Mouse (Mus musculus): ENCODE data around the gene Nacc1.
"Not testable (repeated sequence)": the region's sequence is repeated elsewhere in the genome, so short reads cannot be mapped to it uniquely, and the experiment has no call there.

Nacc1 gene

GRCm38 (mm10) chr8:84698929-84699401 lies 11.3 kb upstream of the Nacc1 start:
- DNase-seq (ENCODE audit: low spot score), result no peak

DNA sequence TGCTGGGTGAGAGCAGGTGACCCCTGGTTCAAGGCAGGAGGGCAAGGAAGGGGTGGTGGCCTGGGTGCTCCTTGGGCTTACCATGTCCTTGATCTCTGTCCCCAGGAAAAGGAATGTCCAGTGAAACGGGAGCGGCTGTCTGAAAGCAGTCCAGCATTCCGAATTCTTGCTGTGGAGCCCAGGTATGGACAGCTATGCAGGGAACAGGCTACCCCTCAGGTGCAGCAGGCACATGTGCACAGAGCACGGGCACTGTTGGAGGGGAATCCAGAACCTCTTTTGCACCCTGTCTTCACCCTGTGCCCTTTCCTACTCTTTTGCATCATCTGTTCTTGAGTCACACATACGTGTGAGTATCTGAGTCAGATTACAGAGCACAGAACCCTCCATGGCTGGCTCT lies 10.6 kb upstream of the Nacc1 start:
- DNase-seq (ENCODE audit: low spot score), result no peak

DNA sequence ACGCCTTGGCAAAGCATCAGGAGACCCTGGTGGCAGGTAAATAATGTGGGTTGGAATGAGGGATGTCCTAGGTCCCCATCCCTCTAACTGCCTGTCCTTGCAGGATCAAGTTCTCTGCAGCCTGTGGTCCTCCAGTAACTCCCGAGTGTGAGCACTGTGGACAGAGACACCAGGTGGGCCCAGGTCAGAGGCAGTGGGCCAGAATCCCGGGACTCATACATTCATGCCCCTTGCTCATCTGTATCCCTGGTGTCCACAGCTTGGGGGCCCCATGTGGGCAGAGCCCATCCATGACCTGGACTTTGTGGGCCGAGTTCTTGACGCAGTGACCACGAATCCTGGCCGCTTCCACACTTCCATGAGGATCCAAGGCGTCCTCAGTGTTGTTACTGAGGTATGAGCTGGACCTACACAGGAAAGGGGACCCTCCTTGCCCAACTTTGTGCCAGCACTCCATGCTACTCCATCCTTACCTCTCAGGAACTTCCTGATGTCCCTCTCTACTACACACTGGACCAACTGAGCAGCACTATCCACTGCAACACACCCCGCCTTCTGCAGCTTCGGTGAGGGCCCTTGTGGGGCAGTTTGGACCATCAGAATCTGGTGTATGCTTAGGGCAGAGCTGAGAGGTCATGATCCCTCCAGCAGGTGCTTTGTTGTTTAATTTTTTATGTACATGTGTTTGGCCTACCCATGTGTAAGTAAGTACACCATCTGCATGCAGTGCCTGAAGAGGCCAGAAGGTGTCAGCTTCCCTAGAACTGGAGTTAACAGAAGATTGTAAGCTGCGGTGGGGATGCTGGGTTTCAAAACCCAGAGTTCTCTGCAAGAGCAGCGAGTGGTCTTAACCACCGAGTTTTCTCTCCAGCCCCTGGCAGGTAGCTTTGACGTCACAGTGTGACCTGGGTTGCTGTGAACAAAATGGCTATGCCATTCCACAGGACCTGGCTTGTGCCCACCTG lies 9.8 kb upstream of the Nacc1 start:
- peak; percentile 58 for DNase-seq (ENCODE audit: low spot score)

- DNase-seq (ENCODE audit: low spot score), result no peak
Measured at GRCm38 (mm10) chr8:84695140-84695539, 7.5 kb upstream of the Nacc1 start.

GRCm38 (mm10) chr8:84693332-84693731 lies 5.7 kb upstream of the Nacc1 start:
- no peak for DNase-seq (ENCODE audit: low spot score)

DNA sequence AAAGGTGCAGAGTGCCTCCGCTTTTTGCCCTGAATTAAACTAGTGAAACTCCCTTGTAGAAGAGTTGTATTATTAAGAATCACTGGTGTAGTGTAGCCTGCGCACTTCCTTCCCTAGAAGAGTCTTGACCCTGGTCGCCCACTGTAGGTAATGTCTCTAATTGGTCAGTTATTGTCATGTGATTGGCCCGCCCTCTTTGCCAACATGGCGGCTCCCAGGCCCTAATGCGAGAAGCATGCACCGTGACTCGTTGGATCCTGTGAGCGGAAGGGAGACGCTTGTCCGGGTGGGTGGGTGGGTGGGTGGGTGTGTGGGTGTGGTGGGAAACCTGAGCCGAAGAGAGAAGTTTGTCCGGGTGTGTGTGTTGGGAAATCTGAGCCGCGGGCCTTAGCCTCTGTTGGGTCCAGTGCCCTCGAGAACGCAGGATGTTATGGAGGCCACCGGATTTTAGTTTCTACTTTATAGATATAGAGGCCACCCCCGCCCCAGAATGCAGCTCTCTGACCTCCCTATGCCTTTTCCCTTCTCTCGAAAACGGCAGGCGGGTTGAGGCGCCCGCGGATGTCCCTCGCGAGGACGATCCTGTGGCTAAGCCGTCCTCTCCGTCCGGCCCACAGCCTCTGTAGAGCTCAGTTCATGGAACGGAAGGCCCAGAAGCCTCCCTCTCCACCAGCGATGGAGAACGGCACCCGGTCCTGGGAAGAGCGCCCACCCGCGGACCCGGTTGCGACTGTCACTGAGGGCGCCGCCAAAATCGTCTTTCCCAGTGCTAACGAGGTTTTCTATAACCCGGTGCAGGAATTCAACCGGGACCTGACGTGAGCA lies 1.6 kb upstream of the Nacc1 start:
- peak; percentile 95 for DNase-seq (ENCODE audit: low spot score)

DNA sequence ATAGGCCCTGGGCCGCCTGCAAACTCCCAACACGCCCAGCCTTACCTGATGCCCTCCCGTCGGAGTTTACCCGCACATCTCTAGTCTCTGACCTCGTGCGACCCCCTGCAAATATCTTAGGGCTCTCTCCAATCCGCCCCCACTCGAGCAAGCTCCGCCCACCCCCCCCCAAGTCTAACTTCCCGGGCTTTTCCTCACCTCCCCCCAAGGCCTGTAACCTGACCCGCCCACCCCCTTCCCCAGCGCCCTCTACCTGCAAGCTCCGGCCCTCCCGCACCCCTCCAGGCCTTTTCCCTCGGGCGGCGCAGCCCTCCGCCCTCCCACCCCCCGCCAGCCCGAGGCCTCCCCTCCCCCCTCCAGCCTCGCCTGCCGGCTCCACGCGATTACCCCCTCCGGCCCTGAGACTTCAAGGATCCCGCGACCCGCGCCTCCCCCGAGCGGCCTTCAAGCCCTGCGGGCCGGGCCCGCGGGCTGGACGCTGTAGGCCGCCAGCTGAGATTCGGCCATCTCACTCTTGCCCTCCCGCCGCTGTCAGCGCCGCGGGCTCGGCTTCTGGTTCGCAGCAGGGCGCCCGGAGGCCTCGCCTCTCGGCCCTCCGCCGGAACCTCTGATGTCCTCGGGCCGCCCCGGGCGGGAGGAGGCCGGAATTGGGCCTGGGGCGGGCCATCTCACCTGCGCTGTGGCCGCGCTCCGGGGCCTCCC lies 508 bp downstream of the Nacc1 start:
- DNase-seq (ENCODE audit: low spot score), result peak; percentile 61

- peak; percentile 46 for DNase-seq (ENCODE audit: low spot score)
Measured at GRCm38 (mm10) chr8:84686191-84687002, 1.3 kb downstream of the Nacc1 start, which contains the start of gene Trmt1. Gene Trmt1, plus strand, starts transcription at chr8:84686307.

GRCm38 (mm10) chr8:84684537-84684936 lies 3.1 kb downstream of the Nacc1 start:
- DNase-seq (ENCODE audit: low spot score), result no peak

- DNase-seq (ENCODE audit: low spot score), result no peak
Measured at GRCm38 (mm10) chr8:84682257-84682656, 5.4 kb downstream of the Nacc1 start.

DNA sequence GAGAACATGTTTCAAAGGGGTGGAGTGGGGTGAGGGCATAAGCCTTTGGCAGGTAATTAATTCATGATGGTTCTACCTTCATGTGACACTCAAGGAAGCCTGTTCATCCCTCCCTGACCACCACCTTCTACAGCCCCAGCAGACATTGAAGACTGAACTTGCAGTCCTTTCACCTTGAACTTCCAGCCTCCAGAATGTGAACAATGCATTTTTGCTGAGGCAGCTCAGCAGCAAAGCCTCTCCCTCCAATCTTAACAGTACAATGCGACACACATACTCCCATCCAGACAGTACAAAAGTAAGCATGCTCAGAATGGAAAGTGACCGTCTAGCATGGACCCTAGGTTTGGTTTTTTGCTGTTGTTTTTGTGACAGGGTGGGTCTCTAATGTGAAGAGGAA lies 6.2 kb downstream of the Nacc1 start:
- DNase-seq (ENCODE audit: low spot score), result no peak

- DNase-seq (ENCODE audit: low spot score), result no peak
Measured at GRCm38 (mm10) chr8:84677305-84677704, 10.4 kb downstream of the Nacc1 start.

GRCm38 (mm10) chr8:84670295-84671006 lies 17.2 kb downstream of the Nacc1 start:
- not testable (repeated sequence) for DNase-seq (ENCODE audit: low spot score)

DNA sequence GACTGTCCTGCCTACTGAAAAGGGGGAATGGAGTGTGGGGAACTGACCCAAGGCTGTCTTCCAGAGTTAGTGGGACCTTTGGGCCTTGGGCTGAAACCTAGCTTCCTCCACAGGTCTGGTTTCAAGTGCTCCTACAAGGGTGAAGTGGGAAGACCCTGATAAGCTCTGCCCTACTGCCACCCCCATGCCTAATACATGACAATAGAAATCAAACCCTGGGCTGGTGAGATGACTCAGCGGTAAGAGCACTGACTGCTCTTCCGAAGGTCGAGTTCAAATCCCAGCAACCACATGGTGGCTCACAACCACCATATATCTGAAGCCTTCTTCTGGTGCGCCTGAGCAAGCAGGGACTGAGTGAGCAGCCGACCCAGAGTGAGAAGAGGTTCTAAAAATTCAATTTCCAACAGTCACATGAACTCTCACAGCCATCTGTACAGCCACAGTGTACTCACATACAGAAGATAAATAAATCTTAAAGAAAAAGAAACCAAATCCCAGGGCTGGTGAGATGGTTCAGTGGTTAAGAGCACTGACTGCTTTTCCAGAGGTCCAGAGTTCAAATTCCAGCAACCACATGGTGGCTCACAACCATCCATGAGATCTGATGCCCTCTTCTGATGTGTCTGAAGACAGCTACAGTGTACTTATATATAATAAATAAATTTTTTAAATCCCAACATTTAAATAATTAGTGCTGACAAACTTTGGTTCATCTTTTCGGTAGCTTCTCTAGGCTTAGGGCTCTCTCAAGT lies 18.8 kb downstream of the Nacc1 start:
- no peak for DNase-seq (ENCODE audit: low spot score)

GRCm38 (mm10) chr8:84668081-84668480 lies 19.6 kb downstream of the Nacc1 start:
- no peak for DNase-seq (ENCODE audit: low spot score)

DNA sequence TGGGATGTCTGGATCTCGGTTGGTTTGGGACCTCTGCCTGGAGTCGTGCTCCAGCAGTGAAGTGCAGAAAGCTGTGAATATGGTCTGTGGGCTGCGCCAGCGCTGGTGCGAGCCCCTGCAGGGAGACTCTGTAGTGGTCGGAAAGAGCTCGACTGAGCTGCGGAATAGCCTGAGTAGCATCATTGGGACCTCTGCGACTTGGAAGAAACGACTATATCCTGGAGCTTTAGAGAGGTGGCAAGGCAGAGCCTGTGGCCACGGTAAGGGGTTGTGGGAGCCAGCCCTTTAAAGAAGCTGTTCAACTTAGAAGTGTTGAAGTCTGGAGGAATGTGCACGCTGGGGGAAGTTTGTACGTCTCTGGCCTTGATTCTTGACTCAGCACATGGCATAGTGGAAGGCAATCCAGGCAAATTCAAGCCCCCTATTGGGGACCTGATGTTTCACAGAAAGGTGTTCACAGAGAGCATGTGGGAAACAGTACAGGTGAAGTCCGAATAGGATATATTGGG lies 22.2 kb downstream of the Nacc1 start:
- no peak for DNase-seq (ENCODE audit: low spot score)

DNA sequence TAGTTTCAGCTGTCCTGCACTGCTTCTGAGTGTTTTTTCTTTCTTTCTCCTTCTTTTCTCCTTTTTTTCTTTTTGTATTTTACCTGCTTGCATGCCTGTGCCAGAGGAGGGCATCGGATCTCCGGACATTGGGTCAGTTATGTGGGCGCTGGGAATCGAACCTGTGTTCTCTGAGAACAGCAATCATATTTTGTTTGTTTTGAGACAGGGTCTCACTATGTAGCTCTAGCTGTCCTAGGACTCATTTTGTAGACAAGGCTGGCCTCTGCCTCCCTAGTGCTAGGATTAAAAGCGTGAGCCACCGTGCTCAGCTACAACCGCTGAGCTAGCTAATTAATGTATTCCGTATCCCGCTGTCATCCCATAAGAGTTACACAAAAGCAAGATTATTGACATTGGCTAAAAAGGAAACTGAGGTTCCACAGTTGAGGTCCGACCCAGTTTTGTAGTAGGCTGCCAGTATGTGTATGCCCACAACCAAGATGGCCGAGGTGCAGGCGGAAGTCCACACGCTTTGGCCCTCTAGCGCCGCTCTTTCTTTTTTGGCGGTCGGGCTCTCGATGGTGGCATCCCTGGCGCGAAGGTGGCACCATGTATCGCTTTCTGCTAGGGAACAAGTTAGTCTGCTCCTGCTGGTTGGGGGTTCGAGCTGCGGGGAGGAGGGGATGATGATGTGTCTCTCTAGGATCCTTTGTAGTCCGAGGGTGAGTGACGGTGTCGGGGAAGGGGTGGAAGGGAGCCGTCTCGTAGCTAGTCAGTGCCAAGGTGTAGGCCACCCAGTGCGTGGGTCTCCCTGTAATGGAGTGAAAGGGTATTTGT lies 22.9 kb downstream of the Nacc1 start:
- DNase-seq (ENCODE audit: low spot score), result peak; percentile 90

DNA sequence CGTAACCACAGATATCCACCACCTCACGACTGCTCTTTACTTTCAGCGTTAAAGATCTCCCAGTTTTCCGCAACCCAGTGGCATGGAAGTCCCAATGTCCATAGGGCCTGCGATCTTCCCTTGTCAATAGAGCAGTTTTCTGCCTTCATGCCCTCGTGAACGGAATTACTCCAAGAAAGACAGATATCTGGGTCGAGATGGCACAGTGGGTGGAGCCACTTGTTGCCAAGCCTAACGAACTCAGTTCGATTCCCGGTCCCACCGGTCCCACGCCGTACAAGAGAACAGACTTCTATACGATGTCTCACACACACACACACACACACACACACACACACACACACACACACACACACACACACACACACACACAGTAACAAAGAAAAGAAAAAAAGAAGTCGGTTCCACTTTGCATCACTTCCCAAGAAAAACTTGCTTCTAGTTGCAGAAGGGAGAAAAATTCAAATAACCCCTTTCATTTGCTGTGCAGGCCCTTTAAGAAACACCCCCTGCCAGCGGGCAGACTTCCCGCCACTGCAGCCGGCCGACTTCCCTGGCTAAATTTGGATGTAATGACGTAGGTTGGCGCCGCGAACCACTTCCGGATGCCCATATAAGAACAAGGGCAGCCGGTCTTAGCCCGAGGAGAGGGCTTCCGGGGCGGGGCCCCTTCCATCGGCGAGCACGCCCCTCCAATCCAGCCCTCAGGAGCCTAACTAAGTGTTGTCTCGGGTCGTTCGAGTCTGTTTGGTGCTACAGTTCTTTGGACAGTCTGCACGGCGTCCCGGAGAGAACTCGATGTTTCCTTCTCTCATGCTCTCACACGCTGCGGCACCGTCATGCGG lies 24.0 kb downstream of the Nacc1 start:
- peak; percentile 98 for DNase-seq (ENCODE audit: low spot score)

Data from MN1 (cell line).